In genomic region chr16:17177623-17178170, GRCm38 (mm10) we compare ENCODE assay signal across 12 mouse cellular contexts. TPM values are rescaled to one million over a fixed set of nuclear protein-coding genes. Genes with fewer than 3 reads are reported as not detected.
"Had no signal": no experiment of that assay in that cellular context is flagged by ENCODE, and none has a peak within 500 bp of the region (broad histone marks: within the 10 kb centered on the region; RNA-seq: fewer than 3 reads in every experiment).

No protein-coding gene starts in this region.

- H3K4me1 ChIP-seq: limb, embryonic 15.5 days; lung, embryonic 15.5 days; neural tube, embryonic 13.5 days had no signal

- H3K4me2 ChIP-seq: limb, embryonic 15.5 days; liver, embryonic 13.5 days; lung, embryonic 15.5 days; midbrain, embryonic 12.5 days; neural tube, embryonic 13.5 days had no signal

- DNase-seq: kidney, adult 11 months; kidney, postnatal 14 days; liver, embryonic 13.5 days; liver, postnatal 0 days; lung, postnatal 14 days; right cerebral cortex, adult 18-20 months; right cerebral cortex, postnatal 25 days; thymus, postnatal 4 days had no signal

- H3K27ac ChIP-seq: limb, embryonic 15.5 days; liver, embryonic 13.5 days; lung, embryonic 15.5 days; midbrain, embryonic 12.5 days; neural tube, embryonic 13.5 days had no signal

- H3K9me3 ChIP-seq: limb, embryonic 15.5 days; liver, embryonic 13.5 days; lung, embryonic 15.5 days; midbrain, embryonic 12.5 days; neural tube, embryonic 13.5 days had no signal

- H3K4me3 ChIP-seq: limb, embryonic 15.5 days; liver, embryonic 13.5 days; lung, embryonic 15.5 days; midbrain, embryonic 12.5 days; neural tube, embryonic 13.5 days had no signal

- H3K9ac ChIP-seq: limb, embryonic 15.5 days; liver, embryonic 13.5 days; liver, postnatal 0 days; lung, embryonic 15.5 days; midbrain, embryonic 12.5 days; neural tube, embryonic 13.5 days had no signal

- H3K27me3 ChIP-seq: limb, embryonic 15.5 days; liver, embryonic 13.5 days; lung, embryonic 15.5 days; midbrain, embryonic 12.5 days; neural tube, embryonic 13.5 days had no signal

- ATAC-seq: liver, postnatal 0 days had no signal

RNA-seq across cellular contexts. Expression of gene Rimbp3, which starts 30.7 kb away (rescaled TPM):
- polyA plus RNA-seq: liver, postnatal 0 days had no signal
